Mouse (Mus musculus): ENCODE results near the gene Casd1. TPM values are rescaled to one million over a fixed set of nuclear protein-coding genes. Genes with fewer than 3 reads are reported as not detected.

Casd1 gene
- polyA plus RNA-seq, 2 experiments: 36.3 to 44.2 TPM

- H3K9ac ChIP-seq (ENCODE audit: low read depth, low read length, severe bottlenecking): no peak overlapping the region
- 77% methylated on average over 4 of the region's 4 CpGs for WGBS
- H3K4me1 ChIP-seq (ENCODE audit: control insufficient read depth, insufficient read depth, low read length): peaks cover 4% of the 10 kb centered on the region; the same call in 1 of the 2 replicates
- ATAC-seq (ENCODE audit: low FRiP score, low read depth): no peak
- H3K9me3 ChIP-seq (ENCODE audit: control insufficient read depth, low read length): peaks cover 4% of the 10 kb centered on the region; the same call in 1 of the 2 replicates
- H3K4me2 ChIP-seq (replicated peaks; ENCODE audit: low read depth, low read length, severe bottlenecking): no peak overlapping the region
- no peak overlapping the region for H3K4me3 ChIP-seq (replicated peaks; ENCODE audit: low read length)
- H3K27ac ChIP-seq (replicated peaks; ENCODE audit: low read depth, low read length): no peak overlapping the region
- TF ChIP-seq POLR2A (IDR thresholded peaks at IDR 0.05; ENCODE audit: borderline replicate concordance, extremely low read depth, insufficient read depth, insufficient read length): no peak
- peaks cover 10% of the 10 kb centered on the region; the same call in 1 of the 2 replicates for H3K36me3 ChIP-seq (ENCODE audit: control insufficient read depth, insufficient read depth, low read length)
- DNase-seq (ENCODE audit: low spot score): no peak
- H3K27me3 ChIP-seq (ENCODE audit: control insufficient read depth, insufficient read depth, low read length): no peaks in the 10 kb centered on the region
These were observed 11.2 kb downstream of the Casd1 start for GRCm38 (mm10) chr6:4611853-4612252.

GRCm38 (mm10) chr6:4612431-4612830 is 11.8 kb downstream of the Casd1 start:
- DNase-seq (ENCODE audit: low spot score): no peak
- 54% methylated on average over 7 of the region's 7 CpGs for WGBS
- no peak for TF ChIP-seq POLR2A (IDR thresholded peaks at IDR 0.05; ENCODE audit: borderline replicate concordance, extremely low read depth, insufficient read depth, insufficient read length)
- Histone ChIP-seq H3K4me1 (ENCODE audit: control insufficient read depth, insufficient read depth, low read length) (no peaks in the 10 kb centered on the region), H3K9ac (ENCODE audit: low read depth, low read length, severe bottlenecking) (no peak overlapping the region), H3K4me2 (replicated peaks; ENCODE audit: low read depth, low read length, severe bottlenecking) (no peak overlapping the region), H3K27ac (replicated peaks; ENCODE audit: low read depth, low read length) (no peak overlapping the region), H3K9me3 (ENCODE audit: control insufficient read depth, low read length) (peaks cover 4% of the 10 kb centered on the region; the same call in 1 of the 2 replicates), H3K27me3 (ENCODE audit: control insufficient read depth, insufficient read depth, low read length) (no peaks in the 10 kb centered on the region), H3K4me3 (replicated peaks; ENCODE audit: low read length) (no peak overlapping the region), H3K36me3 (ENCODE audit: control insufficient read depth, insufficient read depth, low read length) (peaks cover 13% of the 10 kb centered on the region; the same call in 1 of the 2 replicates)
- ATAC-seq (ENCODE audit: low FRiP score, low read depth): no peak

DNA sequence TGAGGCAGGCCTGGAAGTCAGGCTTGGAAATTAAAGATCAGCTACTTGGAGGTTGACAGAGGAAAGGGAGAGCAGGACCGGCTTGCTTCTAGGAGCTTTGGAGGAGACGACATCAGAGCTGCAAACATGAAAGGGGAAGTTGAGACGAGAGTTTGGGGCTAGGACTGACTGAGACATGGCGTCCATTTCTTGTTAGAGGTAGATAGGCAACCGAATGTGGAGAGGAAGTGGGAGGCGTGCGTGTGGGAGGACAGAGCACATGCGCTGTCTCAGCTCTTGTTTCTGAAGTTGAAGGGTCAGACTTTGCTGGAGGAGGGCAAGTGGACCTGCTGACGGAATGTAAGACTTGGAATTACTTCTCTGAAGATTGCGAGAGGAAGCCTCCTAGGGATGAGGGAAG is 17.3 kb downstream of the Casd1 start:
- WGBS: 81% methylated on average over 10 of the region's 10 CpGs
- Histone ChIP-seq H3K4me1 (ENCODE audit: control insufficient read depth, insufficient read depth, low read length) (no peaks in the 10 kb centered on the region), H3K36me3 (ENCODE audit: control insufficient read depth, insufficient read depth, low read length) (peaks cover 38% of the 10 kb centered on the region), H3K27me3 (ENCODE audit: control insufficient read depth, insufficient read depth, low read length) (no peaks in the 10 kb centered on the region), H3K27ac (replicated peaks; ENCODE audit: low read depth, low read length) (no peak overlapping the region), H3K4me3 (replicated peaks; ENCODE audit: low read length) (no peak overlapping the region), H3K9me3 (ENCODE audit: control insufficient read depth, low read length) (peaks cover 4% of the 10 kb centered on the region; the same call in 1 of the 2 replicates), H3K9ac (ENCODE audit: low read depth, low read length, severe bottlenecking) (no peak overlapping the region), H3K4me2 (replicated peaks; ENCODE audit: low read depth, low read length, severe bottlenecking) (no peak overlapping the region)
- no peak for TF ChIP-seq POLR2A (IDR thresholded peaks at IDR 0.05; ENCODE audit: borderline replicate concordance, extremely low read depth, insufficient read depth, insufficient read length)
- no peak for DNase-seq (ENCODE audit: low spot score)
- no peak for ATAC-seq (ENCODE audit: low FRiP score, low read depth)

- Histone ChIP-seq H3K27me3 (ENCODE audit: control insufficient read depth, insufficient read depth, low read length) (no peaks in the 10 kb centered on the region), H3K4me2 (replicated peaks; ENCODE audit: low read depth, low read length, severe bottlenecking) (no peak overlapping the region), H3K4me1 (ENCODE audit: control insufficient read depth, insufficient read depth, low read length) (0 out of 2 replicates have a peak, but pooled peaks cover 6% of the 10 kb centered on the region), H3K9ac (ENCODE audit: low read depth, low read length, severe bottlenecking) (no peak overlapping the region), H3K4me3 (replicated peaks; ENCODE audit: low read length) (no peak overlapping the region), H3K36me3 (ENCODE audit: control insufficient read depth, insufficient read depth, low read length) (peaks cover 6% of the 10 kb centered on the region), H3K9me3 (ENCODE audit: control insufficient read depth, low read length) (no peaks in the 10 kb centered on the region), H3K27ac (replicated peaks; ENCODE audit: low read depth, low read length) (no peak overlapping the region)
- ATAC-seq (ENCODE audit: low FRiP score, low read depth): no peak
- 34% methylated on average over 3 of the region's 3 CpGs for WGBS
- TF ChIP-seq POLR2A (IDR thresholded peaks at IDR 0.05; ENCODE audit: borderline replicate concordance, extremely low read depth, insufficient read depth, insufficient read length): no peak
- no peak for DNase-seq (ENCODE audit: low spot score)
These were observed 30.8 kb downstream of the Casd1 start for GRCm38 (mm10) chr6:4631464-4631863.

GRCm38 (mm10) chr6:4633189-4633588 is 32.5 kb downstream of the Casd1 start:
- Histone ChIP-seq H3K4me2 (replicated peaks; ENCODE audit: low read depth, low read length, severe bottlenecking) (no peak overlapping the region), H3K36me3 (ENCODE audit: control insufficient read depth, insufficient read depth, low read length) (peaks cover 14% of the 10 kb centered on the region), H3K27me3 (ENCODE audit: control insufficient read depth, insufficient read depth, low read length) (no peaks in the 10 kb centered on the region), H3K27ac (replicated peaks; ENCODE audit: low read depth, low read length) (no peak overlapping the region), H3K9me3 (ENCODE audit: control insufficient read depth, low read length) (no peaks in the 10 kb centered on the region), H3K9ac (ENCODE audit: low read depth, low read length, severe bottlenecking) (no peak overlapping the region), H3K4me1 (ENCODE audit: control insufficient read depth, insufficient read depth, low read length) (0 out of 2 replicates have a peak, but pooled peaks cover 6% of the 10 kb centered on the region), H3K4me3 (replicated peaks; ENCODE audit: low read length) (no peak overlapping the region)
- 84% methylated on average over 4 of the region's 4 CpGs for WGBS
- ATAC-seq (ENCODE audit: low FRiP score, low read depth) (no peak), DNase-seq (ENCODE audit: low spot score) (no peak)
- no peak for TF ChIP-seq POLR2A (IDR thresholded peaks at IDR 0.05; ENCODE audit: borderline replicate concordance, extremely low read depth, insufficient read depth, insufficient read length)
